Mouse (Mus musculus): Measurements from ENCODE around the gene Tm4sf5.

Gene Tm4sf5

GRCm38 (mm10) chr11:70541415-70541814, 36.4 kb downstream of the Tm4sf5 start:
- no peak for DNase-seq (ENCODE audit: low read depth, low spot score)

DNA sequence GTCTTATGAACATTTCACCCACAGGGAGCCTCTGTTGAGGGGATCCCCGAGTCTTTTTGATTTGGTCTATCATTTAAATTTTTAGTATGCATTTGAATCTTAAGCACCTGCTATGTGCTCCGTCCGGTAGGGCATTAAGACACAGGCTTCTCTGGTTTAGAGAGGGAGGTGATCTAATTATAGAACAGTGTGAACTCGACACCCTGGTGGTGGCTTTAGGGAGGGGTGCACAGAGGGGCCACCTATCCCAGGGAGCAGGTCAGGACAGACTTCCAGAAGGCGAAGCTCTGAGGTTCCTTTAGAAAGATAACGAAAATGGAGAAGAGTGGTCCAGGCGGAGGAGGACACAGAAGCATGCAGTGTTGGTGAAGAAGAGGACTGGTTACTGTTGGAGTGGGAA, 39.5 kb downstream of the Tm4sf5 start:
- no peak for DNase-seq (ENCODE audit: low read depth, low spot score)

GRCm38 (mm10) chr11:70551526-70551925, 46.5 kb downstream of the Tm4sf5 start:
- DNase-seq (ENCODE audit: low read depth, low spot score) = no peak

DNA sequence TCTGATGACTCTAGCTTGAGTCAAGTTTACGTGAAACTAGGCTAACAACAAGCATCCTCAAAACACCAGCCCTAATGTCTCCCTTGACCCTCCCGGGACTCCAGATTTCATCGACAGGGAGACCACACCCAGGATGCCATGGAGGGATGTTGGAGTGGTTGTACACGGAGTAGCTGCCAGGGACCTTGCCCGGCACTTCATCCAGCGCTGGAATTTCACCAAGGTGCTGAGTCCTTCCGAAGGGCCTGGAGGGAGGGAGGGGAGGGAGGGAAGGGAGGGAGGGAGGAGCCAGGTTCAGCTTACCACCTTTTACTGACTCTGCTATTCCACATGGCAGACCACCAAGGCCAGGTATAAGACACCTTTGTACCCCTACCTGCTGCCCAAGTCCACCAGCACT, 48.9 kb downstream of the Tm4sf5 start:
- DNase-seq (ENCODE audit: low read depth, low spot score) = no peak

DNA sequence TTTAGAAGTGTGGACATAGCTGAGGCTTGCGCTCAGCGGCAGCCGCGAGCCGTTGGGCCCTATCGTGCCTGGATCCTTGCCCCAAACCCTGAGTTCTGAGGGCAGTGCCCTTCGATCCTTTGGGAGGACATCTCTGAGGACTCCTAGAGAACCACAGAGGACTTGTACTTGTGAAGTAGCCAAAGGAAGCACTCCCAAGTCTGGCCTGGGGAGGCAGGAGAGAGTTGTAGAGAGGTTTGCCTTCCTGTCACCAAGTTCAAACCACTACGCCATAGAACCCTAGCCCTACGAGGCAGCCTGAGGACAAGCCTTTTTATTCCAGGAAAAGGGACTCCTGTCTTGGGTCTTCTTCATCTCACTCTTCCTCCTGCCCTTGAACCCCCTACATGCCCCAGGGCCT, 52.5 kb downstream of the Tm4sf5 start:
- DNase-seq (ENCODE audit: low read depth, low spot score) = no peak
